Mouse (Mus musculus): ENCODE results near the gene Gm20594. TPM values are rescaled to one million over a fixed set of nuclear protein-coding genes. Genes with fewer than 3 reads are reported as not detected.

The Gm20594 gene
- total RNA-seq (2014; rRNA removed) (not detected in 2 replicates), polyA plus RNA-seq (2015; fragmentation: Nextera tagmentation; extraction: Ambion mirVana) (not detected in 2 replicates)

DNA sequence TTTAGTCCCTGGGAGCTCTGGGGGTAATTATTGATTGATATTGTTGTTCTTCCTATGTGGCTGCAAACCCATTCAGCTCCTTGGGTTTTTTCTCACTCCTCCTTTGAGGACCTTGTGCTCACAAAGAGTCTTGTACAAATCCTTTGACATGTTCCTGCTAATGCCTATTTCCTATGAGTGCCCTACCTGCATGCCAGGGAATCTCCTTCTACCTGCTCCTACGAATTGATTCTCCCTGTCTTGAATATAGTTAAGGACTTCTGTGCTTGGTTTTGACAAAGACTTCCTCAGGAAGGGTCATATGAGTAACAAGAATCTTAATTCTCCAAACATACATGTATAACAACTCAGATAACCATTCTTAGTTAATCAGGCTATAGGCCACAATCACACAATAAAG, at the start of gene Gm20594:
TSS of gene Gm20594 (plus strand) at position 301 of the 400 bp plus-strand sequence.
- no peaks in the 10 kb centered on the region for H3K36me3 ChIP-seq (ENCODE audit: insufficient read depth, low read length)
- H3K4me1 ChIP-seq (ENCODE audit: insufficient read depth, low read length) = no peaks in the 10 kb centered on the region
- H3K4me2 ChIP-seq (ENCODE audit: low read depth, low read length, poor library complexity, severe bottlenecking) = no peak within 1 kb of the TSS
- H3K4me3 ChIP-seq (ENCODE audit: low read depth, low read length) = no peak within 1 kb of the TSS
- DNase-seq (ENCODE audit: low spot score) (no peak), ATAC-seq (ENCODE audit: low FRiP score) (no peak)
- no peak within 1 kb of the TSS for H3K27ac ChIP-seq (ENCODE audit: low read depth, low read length)
- no peaks in the 10 kb centered on the region for H3K9me3 ChIP-seq (ENCODE audit: low read length)
- no peak within 1 kb of the TSS for H3K9ac ChIP-seq (replicated peaks; ENCODE audit: low read length, poor library complexity, severe bottlenecking)
- H3K27me3 ChIP-seq (ENCODE audit: insufficient read depth, low read length) = no peaks in the 10 kb centered on the region
- 50% methylated on average over 1 of the region's 1 CpGs for WGBS
- TF ChIP-seq CTCF (IDR thresholded peaks at IDR 0.05) = no peak

DNA sequence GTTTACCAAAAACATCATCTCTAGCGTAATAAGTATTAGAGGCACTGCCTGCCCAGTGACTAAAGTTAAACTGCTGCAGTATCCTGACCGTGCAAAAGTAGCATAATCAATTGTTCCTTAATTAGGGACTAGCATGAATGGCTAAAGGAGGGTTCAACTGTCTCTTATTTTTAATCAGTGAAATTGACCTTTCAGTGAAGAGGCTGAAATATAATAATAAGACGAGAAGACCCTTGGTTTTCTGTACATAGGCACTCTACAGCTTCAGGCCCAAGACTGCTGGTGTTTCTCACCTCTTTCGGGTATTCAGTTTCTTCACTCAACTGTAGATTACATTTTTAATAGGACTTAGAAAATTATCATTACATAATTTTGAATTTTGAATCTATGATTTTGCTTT, 398 bp downstream of the Gm20594 start:
- Histone ChIP-seq H3K27ac (ENCODE audit: low read depth, low read length) (no peak overlapping the region), H3K36me3 (ENCODE audit: insufficient read depth, low read length) (no peaks in the 10 kb centered on the region), H3K27me3 (ENCODE audit: insufficient read depth, low read length) (no peaks in the 10 kb centered on the region), H3K4me3 (ENCODE audit: low read depth, low read length) (no peak overlapping the region), H3K9me3 (ENCODE audit: low read length) (no peaks in the 10 kb centered on the region), H3K9ac (replicated peaks; ENCODE audit: low read length, poor library complexity, severe bottlenecking) (no peak overlapping the region), H3K4me1 (ENCODE audit: insufficient read depth, low read length) (no peaks in the 10 kb centered on the region), H3K4me2 (ENCODE audit: low read depth, low read length, poor library complexity, severe bottlenecking) (no peak overlapping the region)
- ATAC-seq (ENCODE audit: low FRiP score) (no peak; the same call in 1 of the 2 replicates), DNase-seq (ENCODE audit: low spot score) (no peak)
- 88% methylated on average over 4 of the region's 4 CpGs for WGBS
- TF ChIP-seq CTCF (IDR thresholded peaks at IDR 0.05) = no peak

DNA sequence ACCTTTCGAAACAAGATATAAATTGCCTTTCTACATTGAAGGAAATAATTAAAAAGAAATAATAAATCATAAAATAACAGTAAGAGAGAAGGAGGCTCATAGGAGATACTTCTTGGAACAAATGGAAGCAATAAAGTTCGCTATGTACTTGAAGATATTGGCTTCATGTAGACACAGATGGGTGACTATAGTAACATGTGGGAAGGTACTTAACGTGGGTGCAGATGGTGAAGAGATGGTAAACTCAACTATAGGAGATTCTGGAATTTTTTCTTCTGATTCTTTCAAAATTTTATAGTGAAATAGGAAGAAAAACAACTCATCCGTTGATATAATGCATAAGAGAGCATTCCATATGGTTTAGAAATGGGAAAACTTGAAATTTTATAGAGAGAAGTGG, 16.1 kb downstream of the Gm20594 start:
- no peaks in the 10 kb centered on the region for H3K36me3 ChIP-seq (ENCODE audit: insufficient read depth, low read length)
- ATAC-seq (ENCODE audit: low FRiP score) = no peak
- WGBS = 89% methylated on average over 4 of the region's 4 CpGs
- no peak for DNase-seq (ENCODE audit: low spot score)
- no peak overlapping the region for H3K9ac ChIP-seq (replicated peaks; ENCODE audit: low read length, poor library complexity, severe bottlenecking)
- H3K27me3 ChIP-seq (ENCODE audit: insufficient read depth, low read length) = no peaks in the 10 kb centered on the region
- TF ChIP-seq CTCF (IDR thresholded peaks at IDR 0.05) = no peak
- H3K4me2 ChIP-seq (ENCODE audit: low read depth, low read length, poor library complexity, severe bottlenecking) = no peak overlapping the region
- H3K27ac ChIP-seq (ENCODE audit: low read depth, low read length) = no peak overlapping the region
- 0 out of 2 replicates have a peak, but pooled peaks cover 3% of the 10 kb centered on the region for H3K9me3 ChIP-seq (ENCODE audit: low read length)
- no peak overlapping the region for H3K4me3 ChIP-seq (ENCODE audit: low read depth, low read length)
- H3K4me1 ChIP-seq (ENCODE audit: insufficient read depth, low read length) = no peaks in the 10 kb centered on the region

DNA sequence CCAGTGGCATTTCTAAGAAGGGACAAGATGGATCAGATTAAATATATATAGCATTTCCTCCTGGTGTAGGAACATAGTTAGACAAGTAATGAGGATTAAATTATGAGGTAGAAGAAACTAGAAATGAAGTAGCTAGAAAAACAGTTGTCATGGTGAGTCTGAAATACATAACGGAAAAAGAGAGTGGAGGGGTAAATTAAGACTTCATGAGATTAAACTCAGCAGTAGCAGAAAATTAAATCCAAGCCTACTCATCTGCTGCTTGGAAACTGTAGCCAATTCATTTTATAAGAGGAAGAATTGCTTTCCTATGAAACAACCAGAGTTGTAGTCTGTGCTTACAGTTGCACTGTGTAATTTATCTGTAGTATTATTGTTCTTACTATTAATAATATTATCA, 29.1 kb downstream of the Gm20594 start:
- no peaks in the 10 kb centered on the region for H3K36me3 ChIP-seq (ENCODE audit: insufficient read depth, low read length)
- no peaks in the 10 kb centered on the region for H3K9me3 ChIP-seq (ENCODE audit: low read length)
- ATAC-seq (ENCODE audit: low FRiP score) (no peak), DNase-seq (ENCODE audit: low spot score) (no peak)
- no peak overlapping the region for H3K4me2 ChIP-seq (ENCODE audit: low read depth, low read length, poor library complexity, severe bottlenecking)
- WGBS = 75% methylated on average over 1 of the region's 1 CpGs
- no peak for TF ChIP-seq CTCF (IDR thresholded peaks at IDR 0.05)
- no peak overlapping the region for H3K4me3 ChIP-seq (ENCODE audit: low read depth, low read length)
- H3K27ac ChIP-seq (ENCODE audit: low read depth, low read length) = no peak overlapping the region
- H3K4me1 ChIP-seq (ENCODE audit: insufficient read depth, low read length) = no peaks in the 10 kb centered on the region
- H3K9ac ChIP-seq (replicated peaks; ENCODE audit: low read length, poor library complexity, severe bottlenecking) = no peak overlapping the region
- no peaks in the 10 kb centered on the region for H3K27me3 ChIP-seq (ENCODE audit: insufficient read depth, low read length)

Other genes with a start within 250 kb of the Gm20594 start
- gene Lrrtm4, start 201.0 kb downstream of the Gm20594 start, total RNA-seq (2014; rRNA removed) = 45.1 and 47.8 TPM in 2 replicates
- 22.0 and 22.2 TPM in 2 replicates for gene Lrrtm4, start 201.0 kb downstream of the Gm20594 start, polyA plus RNA-seq (2015; fragmentation: Nextera tagmentation; extraction: Ambion mirVana)

All from midbrain, postnatal 0 days (tissue).